Mouse (Mus musculus) urinary bladder, postnatal 4 days (tissue): ENCODE measurements at regions not wholly inside any gene's neighbourhood (a gene's known extent, or its start where the extent isn't known, plus 50 kb on each side); places are given as distances from the start of the nearest gene placed in this dataset.
"Not testable (repeated sequence)": the region's sequence is repeated elsewhere in the genome, so short reads cannot be mapped to it uniquely, and the experiment has no call there.

Experiments used
- DNase-seq, 2 experiments: peaks; one replicate each; pipeline ENCODE4 v3.0.0; 2021 to 2022; ENCODE audit warnings: low spot score in 2 of 2

- no peak for DNase-seq
Observed at GRCm38 (mm10) chr13:4935940-4936339, 327.0 kb upstream of the Akr1e1 start.

GRCm38 (mm10) chr13:4939849-4940248 lies 330.9 kb upstream of the Akr1e1 start:
- DNase-seq: no peak

GRCm38 (mm10) chr13:4942490-4942889 lies 333.5 kb upstream of the Akr1e1 start:
- peak in 1 of 2 experiments; percentile 18 for DNase-seq

- DNase-seq: no peak
Observed at GRCm38 (mm10) chr13:4943046-4943445, 334.1 kb upstream of the Akr1e1 start.

GRCm38 (mm10) chr13:4955384-4955783 lies 346.4 kb upstream of the Akr1e1 start:
- no peak for DNase-seq

- no peak for DNase-seq
Observed at GRCm38 (mm10) chr13:4964824-4965223, 355.9 kb upstream of the Akr1e1 start.

GRCm38 (mm10) chr13:4970081-4970892 lies 361.3 kb upstream of the Akr1e1 start:
- no peak for DNase-seq

- no peak for DNase-seq
Observed at GRCm38 (mm10) chr13:4971472-4972067, 362.6 kb upstream of the Akr1e1 start.

GRCm38 (mm10) chr13:4992876-4993275 lies 383.9 kb upstream of the Akr1e1 start:
- DNase-seq: no peak

GRCm38 (mm10) chr13:5008296-5008695 lies 399.3 kb upstream of the Akr1e1 start:
- DNase-seq: no peak

GRCm38 (mm10) chr13:5022439-5022838 lies 413.5 kb upstream of the Akr1e1 start:
- DNase-seq: no peak

GRCm38 (mm10) chr13:5059859-5060258 lies 450.9 kb upstream of the Akr1e1 start:
- no peak for DNase-seq

GRCm38 (mm10) chr13:5060462-5060861 lies 451.5 kb upstream of the Akr1e1 start:
- no peak for DNase-seq

- DNase-seq: no peak
Observed at GRCm38 (mm10) chr13:5107454-5107853, 498.5 kb upstream of the Akr1e1 start.

- no peak for DNase-seq
Observed at GRCm38 (mm10) chr13:5154911-5155310, 545.9 kb upstream of the Akr1e1 start.

GRCm38 (mm10) chr13:5159765-5160684 lies 551.1 kb upstream of the Akr1e1 start:
- no peak for DNase-seq

- DNase-seq: no peak
Observed at GRCm38 (mm10) chr13:5166716-5167115, 557.7 kb upstream of the Akr1e1 start.

- DNase-seq: no peak
Observed at GRCm38 (mm10) chr13:5178996-5179395, 570.0 kb upstream of the Akr1e1 start.

GRCm38 (mm10) chr13:5179552-5179951 lies 570.6 kb upstream of the Akr1e1 start:
- no peak for DNase-seq

- DNase-seq: not testable (repeated sequence)
Observed at GRCm38 (mm10) chr13:5185237-5185800, 576.3 kb upstream of the Akr1e1 start.

- no peak for DNase-seq
Observed at GRCm38 (mm10) chr13:5202736-5203135, 593.8 kb upstream of the Akr1e1 start.

- DNase-seq: no peak
Observed at GRCm38 (mm10) chr13:5204143-5204542, 595.2 kb upstream of the Akr1e1 start.
